Mouse (Mus musculus) c-Kit-positive CD71-positive TER-119-negative erythroid progenitor cells, embryonic 14.5 days (primary cell): ENCODE measurements around the gene Kcna4.

Experiments
- DNase-seq: peaks from one replicate; pipeline ENCODE4 v3.0.0-alpha.2; 2013; ENCODE audit warnings: low read depth

Gene Kcna4

DNA sequence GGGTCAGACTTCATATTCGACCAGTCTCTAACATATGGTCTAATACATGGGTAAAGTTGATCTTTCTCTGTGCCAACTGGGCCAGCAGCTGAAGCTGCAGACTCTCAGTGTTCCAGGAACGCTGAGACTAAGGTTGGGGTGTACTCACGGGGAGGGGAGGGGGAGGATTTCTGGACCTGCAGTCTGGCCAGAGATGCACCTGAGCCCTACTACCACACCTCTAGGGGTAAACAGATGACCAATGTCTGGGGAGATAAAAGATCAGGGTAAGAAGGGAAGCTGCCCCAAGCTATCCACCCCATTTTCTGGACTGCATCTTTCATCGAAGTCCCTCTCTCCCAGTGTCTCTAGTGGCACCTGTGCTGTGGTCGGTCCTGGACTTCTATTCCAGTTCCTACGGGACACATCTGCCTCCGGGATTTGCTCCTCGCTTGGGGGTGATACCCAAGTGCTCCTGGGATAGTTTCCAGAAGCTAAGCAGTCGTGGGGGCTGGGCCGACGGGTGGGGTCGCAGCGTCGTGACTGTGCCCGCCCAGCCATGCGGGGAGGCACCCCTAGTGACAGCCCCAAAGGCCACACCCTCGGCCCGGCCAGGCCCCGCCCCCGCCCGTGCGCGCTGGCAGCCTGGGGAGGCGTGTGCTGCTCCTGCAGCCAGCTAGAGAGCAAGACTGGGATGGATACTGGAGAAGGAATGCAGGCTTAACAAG lies at the start of gene Kcna4:
Gene Kcna4 (plus strand): TSS at position 650 of the 707 bp plus-strand sequence.
- DNase-seq = peak; percentile 5

DNA sequence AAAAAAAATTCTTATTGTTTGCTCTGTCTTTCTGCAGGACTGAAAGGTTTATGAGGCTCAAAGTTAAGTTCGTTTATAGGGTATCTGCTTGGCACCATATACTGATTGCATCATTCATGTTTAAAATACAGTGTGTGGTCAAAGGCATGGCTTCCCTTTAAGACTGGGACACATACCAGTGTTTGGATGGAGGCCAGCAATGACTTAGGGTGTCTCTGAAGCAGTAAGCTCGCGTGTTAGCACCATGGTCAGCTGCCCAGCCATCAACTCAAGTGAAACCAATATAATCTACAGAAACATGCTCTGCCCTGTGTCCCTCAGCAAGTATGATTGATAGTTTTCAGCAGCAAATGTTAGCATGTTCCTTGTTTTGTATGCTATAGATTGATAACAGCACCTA lies 32.3 kb upstream of the Kcna4 start:
- no peak for DNase-seq

DNA sequence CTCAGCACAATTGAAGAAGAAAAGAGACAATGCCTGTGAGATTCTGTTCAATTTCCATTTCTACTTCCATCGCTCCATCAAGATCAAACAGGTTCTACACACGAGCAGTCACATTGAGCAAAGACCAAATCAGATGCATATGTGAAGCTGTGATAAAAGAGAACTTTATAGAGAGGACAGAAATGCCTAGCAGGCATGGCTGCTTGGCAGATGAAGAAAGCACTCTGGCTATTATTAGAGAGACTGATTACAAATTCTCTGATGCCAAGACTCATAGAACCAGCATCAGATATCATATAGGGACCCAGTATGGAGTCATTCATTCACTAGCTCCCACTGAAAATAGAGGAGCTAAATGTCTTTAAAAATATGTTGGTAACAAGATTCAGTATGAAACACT lies 24.2 kb upstream of the Kcna4 start:
- DNase-seq = no peak

DNA sequence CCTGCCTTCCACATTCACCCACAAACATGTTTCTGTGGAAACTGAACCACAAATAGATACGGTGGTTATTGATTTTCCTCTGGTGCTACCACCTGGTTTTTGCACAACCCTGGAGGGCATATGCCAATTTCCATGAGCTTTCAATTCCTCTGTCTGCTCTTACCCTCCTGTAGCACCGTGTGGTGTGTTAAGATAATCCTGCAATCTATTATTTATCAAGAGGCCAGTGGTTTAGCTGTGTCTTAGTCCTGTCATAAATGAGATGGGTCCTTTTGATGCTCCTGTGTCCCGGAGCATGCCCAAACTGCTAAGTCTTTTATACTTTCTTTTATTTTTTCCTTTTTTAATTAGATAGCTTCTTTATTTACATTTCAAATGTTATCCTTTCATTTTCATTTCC lies 20.4 kb upstream of the Kcna4 start:
- no peak for DNase-seq

DNA sequence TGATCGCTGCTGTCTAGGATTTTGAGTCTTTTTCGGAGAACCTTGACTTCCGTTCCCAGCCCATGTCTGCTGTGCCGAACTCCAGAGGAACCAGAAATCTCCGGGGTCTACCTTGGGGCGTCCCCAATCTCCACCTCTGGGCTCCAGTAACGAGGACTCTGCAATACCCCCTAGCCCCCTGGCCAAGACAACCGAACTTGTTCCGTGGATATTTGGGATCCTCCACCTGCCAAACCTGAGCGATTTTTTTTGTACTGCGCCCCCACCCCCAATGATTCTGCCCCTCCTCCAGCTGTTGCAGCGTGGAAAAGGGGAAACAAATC lies 219 bp downstream of the Kcna4 start:
- DNase-seq = no peak

DNA sequence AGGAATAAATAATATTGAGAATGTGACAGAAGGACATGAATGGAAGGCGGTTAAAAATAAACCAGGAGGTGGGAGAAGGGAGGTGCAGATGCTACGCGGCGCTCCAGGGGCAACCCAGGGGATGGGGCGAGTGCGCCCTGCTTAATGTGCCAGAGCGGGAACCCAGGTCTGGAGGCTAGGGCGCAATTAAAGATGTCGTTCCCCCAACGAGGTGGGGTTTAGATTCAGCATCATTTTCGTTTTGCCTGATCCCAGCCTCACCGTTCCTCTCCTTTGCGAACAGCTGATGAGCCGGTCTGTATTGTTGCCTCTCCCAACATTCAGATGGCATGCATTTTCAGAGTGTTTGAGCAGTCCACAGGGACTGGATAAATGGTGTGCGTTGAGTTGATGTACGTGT lies 703 bp downstream of the Kcna4 start:
- no peak for DNase-seq

DNA sequence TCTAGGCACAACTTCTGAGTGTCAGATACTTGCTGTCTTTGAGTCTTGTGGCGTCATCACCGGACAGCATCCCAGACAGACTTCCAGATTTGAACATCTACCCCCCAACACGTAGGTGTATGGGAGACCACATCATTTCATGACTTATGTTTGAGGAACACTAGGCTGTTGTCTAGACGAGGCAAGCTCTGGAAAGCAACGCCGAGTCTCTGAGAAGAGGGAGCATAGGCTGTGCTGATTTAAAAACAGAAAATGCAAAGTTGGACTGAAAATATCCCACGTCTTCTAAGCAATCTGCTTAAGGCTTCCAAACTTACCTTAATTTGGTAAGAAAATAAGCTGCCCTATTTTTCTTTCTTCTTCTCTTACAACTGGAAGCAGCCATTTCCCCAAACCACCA lies 4.1 kb downstream of the Kcna4 start:
- DNase-seq = no peak

DNA sequence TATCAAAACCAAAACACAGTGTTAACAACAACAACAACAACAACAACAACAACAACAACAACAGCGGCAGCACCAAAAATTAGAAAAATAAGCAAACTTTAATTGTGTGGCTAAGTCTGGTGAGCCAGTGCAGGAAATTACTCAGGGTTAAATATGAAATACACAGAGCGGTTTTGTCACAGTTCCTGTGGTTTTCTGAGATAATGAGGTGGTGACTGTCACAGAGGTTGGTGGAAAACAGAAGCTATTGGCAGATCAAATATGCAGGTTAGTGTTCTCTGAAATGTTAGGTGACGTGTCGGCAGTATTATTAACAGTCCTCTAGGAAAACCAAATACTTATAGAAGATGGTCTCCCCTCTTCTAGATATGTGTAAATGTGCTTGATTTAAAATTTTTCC lies 11.4 kb downstream of the Kcna4 start:
- DNase-seq = no peak

DNA sequence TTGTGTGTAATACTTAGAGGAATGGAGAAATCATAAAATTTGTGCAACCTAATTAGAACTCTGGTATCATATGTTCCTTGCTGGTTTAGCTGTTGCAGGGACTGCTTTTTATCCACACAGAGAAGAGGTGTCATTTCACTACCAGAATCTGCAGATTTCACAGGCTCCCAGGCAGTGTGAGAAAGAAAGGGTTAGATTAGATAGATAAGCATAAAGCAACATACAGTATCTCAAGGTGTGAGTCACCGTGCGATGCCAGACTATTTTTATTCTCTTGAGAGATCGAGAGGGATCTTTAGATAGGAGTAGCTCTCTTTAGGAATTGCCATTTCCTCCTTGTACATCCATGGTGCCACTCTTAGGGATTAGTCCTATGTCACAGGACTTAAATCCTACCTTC lies 14.3 kb downstream of the Kcna4 start:
- DNase-seq = no peak

DNA sequence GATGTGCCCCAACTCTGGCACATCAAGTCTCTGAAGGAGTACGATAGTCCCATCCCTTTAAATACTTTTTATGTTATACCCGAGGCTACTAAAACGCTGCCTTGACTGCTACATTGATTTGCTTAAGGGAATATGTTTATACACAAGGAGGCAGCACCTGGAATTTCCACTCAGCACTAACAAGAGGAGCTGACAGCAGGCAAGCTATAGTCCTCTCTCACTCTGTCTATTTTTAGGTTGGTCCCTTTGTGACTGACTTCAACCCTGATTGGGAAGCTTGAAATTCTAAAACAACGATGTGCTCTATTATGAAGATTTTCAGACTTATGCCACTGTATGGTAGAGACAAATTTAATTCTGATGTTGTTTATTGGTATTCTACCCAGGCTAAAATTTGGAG lies 15.6 kb downstream of the Kcna4 start:
- DNase-seq = no peak

DNA sequence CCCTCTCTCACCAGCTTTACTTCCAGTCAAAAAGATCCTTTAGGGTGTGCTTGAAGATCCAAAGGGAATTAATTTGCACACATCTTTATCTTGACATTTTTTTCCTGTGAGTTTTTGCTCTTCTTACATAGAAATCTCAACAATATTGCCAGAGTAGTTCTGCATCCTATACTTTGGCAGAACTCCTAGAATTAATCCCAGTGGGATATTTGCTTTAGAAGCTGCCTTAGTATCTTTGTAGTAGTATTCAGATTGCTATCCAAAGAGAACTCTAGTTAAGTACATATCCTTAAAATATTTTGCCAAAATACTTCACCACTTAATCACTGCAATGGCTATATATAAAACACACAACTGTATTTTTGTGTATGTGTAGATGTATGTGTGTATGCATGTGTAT lies 28.2 kb downstream of the Kcna4 start:
- DNase-seq = no peak

DNA sequence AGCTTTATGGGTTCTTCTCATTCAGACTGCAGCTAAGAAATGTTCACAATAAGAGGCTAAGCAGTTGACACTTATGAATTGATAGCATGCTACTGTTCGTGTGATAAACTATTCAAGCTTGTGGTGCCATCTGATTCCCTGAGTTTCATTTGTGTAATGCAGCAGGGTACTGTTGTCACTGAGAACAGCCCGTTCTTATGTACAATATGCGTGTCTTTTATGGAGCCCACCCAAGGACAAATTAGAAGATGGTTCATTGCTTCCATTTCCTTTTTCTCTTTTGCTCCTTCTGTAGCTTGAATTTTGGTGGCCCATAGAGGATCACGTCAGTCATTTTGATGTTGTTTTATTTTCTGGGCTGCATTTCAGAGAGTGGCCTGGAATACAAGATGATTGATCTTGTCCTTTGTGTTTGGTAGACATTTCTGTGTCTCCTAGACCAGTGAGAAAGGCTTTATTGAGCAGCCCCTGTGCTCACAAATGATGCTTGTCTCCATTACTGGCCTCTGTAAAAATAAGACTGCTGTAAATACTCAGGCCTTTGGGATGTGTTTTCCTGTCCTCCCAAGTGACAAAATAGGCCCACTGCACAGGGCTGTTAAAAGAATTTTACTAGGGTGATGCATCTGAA lies 31.3 kb downstream of the Kcna4 start:
- no peak for DNase-seq

DNA sequence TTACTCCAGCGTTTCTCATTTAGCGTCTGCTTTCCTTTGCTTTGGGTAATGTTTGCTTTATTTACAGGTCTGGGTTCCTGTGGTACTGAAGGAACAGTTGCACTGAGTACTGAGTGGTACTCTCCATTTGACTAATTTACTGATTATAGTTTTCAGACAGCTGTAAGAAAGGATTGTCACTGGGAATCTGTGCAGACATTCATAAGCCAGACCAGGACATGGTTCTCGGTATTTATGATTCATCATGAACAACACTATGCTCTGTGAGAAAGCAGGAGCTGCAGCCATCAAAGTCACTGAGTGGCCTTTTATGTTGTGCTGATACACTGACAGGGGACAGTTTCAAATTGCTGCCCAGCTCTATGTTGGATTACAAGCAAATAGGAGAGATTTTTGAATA lies 33.7 kb downstream of the Kcna4 start:
- DNase-seq = no peak

DNA sequence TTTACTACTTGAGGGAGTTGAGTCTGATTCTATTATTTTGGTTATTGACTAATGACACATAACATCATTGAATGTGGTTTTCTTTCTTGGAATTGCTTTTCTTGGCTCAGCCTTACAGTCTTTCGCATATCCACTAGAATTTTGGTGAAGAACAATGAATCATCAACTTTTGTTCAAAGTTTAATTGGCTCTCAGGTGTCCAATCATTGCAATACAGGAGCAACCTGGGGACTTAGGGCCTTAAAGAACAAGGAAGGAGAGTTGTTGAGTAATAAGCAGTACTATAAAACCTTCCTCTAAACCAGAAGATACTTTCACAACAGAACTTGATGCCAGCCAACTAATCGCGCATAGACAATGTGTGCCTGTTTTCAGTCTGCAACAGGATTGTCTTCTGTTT lies 36.8 kb downstream of the Kcna4 start:
- DNase-seq = no peak

DNA sequence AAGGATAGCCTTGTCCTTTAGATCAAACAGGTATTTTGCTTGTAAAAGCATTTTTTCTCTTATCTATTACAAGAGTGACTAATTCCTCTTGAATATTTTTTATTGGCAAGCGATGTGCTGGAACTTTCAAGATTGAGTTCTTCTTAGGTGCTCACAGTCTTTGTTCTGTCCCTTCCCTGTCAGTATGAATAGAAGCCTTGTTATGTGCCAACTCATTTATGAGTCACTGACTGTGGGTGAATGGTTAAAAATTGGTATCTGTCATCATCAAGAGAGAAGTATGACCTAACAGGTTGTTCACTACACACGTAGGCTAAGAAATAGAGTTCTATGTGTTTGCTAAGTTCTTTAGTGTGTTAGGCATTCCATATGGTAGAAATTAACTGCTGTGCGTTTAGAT lies 50.9 kb downstream of the Kcna4 start:
- no peak for DNase-seq

DNA sequence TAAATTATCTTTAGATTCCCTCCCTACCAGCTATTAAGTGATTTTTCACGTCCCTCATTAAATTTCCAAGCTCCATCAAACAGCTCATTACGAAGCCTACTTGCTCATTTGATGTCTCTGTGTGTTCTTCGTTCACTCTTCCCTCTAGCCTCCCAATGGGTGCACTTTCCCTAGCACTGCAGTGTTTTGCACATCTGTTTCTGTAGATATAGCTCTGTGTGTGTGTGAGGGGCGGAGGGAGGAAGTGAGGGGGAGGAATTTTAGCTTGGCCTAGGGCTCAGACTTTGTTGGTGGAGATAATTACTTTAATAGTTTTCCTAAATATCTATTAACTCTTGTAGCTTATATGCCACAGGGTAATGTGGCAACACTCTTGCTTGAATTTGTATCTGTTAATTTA lies 54.4 kb downstream of the Kcna4 start:
- DNase-seq = no peak

DNA sequence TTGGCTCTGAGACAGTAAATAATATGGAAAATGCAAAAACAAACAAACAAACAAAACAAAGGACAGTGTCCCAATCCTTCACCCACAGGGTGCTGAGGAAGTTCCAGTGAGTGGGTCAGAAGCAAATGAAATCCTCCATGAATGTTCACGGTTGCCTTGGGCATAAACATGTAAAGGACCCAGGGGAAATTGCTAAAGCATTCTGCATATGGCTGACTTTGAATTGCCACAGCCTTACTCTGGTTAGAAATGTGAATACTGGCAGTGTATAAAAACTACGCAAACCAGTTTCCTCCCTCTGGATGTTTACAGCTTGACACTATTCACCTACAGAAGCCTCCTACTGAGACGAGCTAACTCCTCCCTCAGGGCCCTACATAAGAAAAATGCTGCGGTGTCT lies 54.9 kb downstream of the Kcna4 start:
- DNase-seq = no peak
